Mouse (Mus musculus): ENCODE measurements around the gene Cacna1e.

DNA sequence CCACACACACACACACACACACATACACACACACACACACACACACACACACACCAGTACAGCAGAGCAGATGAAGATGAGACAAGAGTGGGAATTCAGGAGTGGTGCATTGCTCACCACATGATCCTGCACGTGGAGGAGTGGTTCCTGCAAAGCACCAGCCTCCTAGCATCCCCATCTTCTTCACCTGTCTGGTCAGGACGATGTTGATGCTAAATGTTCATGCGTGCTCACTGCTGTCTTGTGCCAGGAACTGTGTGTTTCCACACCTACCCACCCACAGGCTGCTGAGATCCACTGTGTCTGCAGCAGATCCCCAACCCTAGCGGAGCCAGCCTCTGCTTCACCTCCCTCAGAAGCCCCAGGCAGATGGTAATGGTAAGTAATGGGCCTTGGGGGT lies 95.8 kb downstream of the Cacna1e start:
- TF ChIP-seq TAL1 (IDR thresholded peaks at IDR 0.05; ENCODE audit: low read length) (no peak), GATA1 (IDR thresholded peaks at IDR 0.05; ENCODE audit: low read length) (no peak)
